Mouse (Mus musculus) liver, postnatal 0 days (tissue): ENCODE data around the gene Nedd9.

Experiments
- CTCF ChIP-seq: sonication (generic); IDR thresholded peaks from 2 replicates; pipeline ENCODE4 v1.5.1; 2016; ENCODE audit warnings: antibody characterized with exemption, low read depth
- EP300 ChIP-seq: IDR thresholded peaks from 2 replicates; pipeline ENCODE4 v1.6.1; 2016; ENCODE audit warnings: antibody characterized with exemption, low read depth, mild to moderate bottlenecking

- TF ChIP-seq CTCF (no peak), EP300 (no peak)
Measured at GRCm38 (mm10) chr13:41456292-41457029, 30.7 kb downstream of the Nedd9 start.
